Comparison of ENCODE assay signal across 8 mouse cellular contexts in the genomic region with DNA sequence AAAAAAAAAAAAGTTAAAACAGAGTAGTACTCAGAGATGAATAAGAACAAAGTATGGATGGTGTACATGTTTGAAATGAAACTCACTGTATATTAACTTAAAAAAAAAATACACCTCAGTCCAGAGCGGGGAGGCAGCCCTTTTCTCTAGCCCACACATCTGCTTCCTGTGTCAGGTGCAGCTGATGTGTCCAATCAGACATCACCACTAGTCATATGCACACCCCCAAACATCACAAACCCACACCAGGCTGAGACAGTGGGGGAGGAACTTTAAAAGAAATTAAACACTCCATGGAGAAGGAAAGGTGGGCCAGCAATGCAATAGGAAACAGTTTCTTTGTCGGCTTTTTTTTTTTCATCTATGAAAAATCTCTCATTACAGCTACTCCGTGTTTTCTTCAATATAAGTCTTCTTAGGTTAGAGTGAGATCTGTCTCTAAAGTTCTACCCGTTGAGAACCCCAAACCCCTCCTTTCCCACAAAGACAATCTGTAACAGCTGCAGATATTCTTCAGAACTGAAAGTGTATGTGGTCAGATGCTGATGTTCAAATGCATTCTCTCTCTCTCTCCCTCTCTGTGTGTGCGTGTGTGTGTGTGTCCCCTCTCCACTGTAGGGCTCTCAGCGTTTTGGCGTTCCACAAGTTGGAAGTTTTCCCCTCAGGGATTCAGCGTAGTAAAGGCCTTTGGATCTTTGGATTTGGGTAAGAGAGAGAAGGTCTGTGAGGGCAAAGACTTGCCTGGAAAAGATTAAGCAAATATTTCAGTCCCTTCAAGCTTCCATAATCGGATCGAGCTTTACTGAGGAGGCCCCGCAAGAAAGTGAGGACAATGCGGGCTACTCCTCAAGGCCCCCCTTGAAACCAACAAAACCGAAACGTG. TPM values are rescaled to one million over a fixed set of nuclear protein-coding genes. Genes with fewer than 3 reads are reported as not detected.
DNase-seq lines count a peak whose midpoint lies in the region; ATAC-seq and TF ChIP-seq lines count a peak whose summit lies in the region.

No protein-coding gene starts in this region.

- H3K4me1 ChIP-seq in heart, embryonic 13.5 days: peaks cover 29% of the 10 kb centered on the region
- H3K4me1 ChIP-seq in E14TG2a.4 (replicated peaks; ENCODE audit: low read depth, low read length): peaks cover 32% of the 10 kb centered on the region
- peaks cover 21% of the 10 kb centered on the region for H3K4me1 ChIP-seq in forebrain, embryonic 15.5 days
- peaks cover 12% of the 10 kb centered on the region for H3K4me1 ChIP-seq in liver, embryonic 16.5 days (ENCODE audit: control insufficient read depth, low read depth, low read length)

- 18% methylated on average over 14 of the region's 14 CpGs for WGBS in heart, embryonic 13.5 days
- WGBS in forebrain, embryonic 15.5 days: 21% methylated on average over 14 of the region's 14 CpGs
- WGBS in liver, embryonic 16.5 days (ENCODE audit: insufficient replicate concordance): 12% methylated on average over 14 of the region's 14 CpGs

- no peaks in the 10 kb centered on the region for H3K27me3 ChIP-seq in heart, embryonic 13.5 days (replicated peaks)
- no peaks in the 10 kb centered on the region for H3K27me3 ChIP-seq in E14TG2a.4 (ENCODE audit: insufficient read depth, low read length)
- no peaks in the 10 kb centered on the region for H3K27me3 ChIP-seq in forebrain, embryonic 15.5 days
- H3K27me3 ChIP-seq in liver, embryonic 16.5 days (ENCODE audit: control insufficient read depth, insufficient read depth, low read depth, low read length): no peaks in the 10 kb centered on the region

- peaks cover 34% of the 10 kb centered on the region for H3K36me3 ChIP-seq in heart, embryonic 13.5 days
- peaks cover 35% of the 10 kb centered on the region for H3K36me3 ChIP-seq in E14TG2a.4 (ENCODE audit: insufficient read depth, low read length)
- peaks cover 24% of the 10 kb centered on the region for H3K36me3 ChIP-seq in forebrain, embryonic 15.5 days
- no peaks in the 10 kb centered on the region for H3K36me3 ChIP-seq in liver, embryonic 16.5 days (ENCODE audit: control insufficient read depth, insufficient read depth)

- ATAC-seq in heart, embryonic 13.5 days (ENCODE audit: extremely low read depth, insufficient number of reproducible peaks, low FRiP score, low TSS enrichment): no peak
- peak; percentile 4 for ATAC-seq in forebrain, embryonic 15.5 days (replicated peaks)
- ATAC-seq in liver, embryonic 16.5 days (ENCODE audit: low read depth): no peak

- peak overlapping the region; percentile 90 for H3K9ac ChIP-seq in heart, embryonic 13.5 days
- H3K9ac ChIP-seq in forebrain, embryonic 15.5 days (replicated peaks): peak overlapping the region; percentile 68
- peak overlapping the region; percentile 82 for H3K9ac ChIP-seq in liver, embryonic 16.5 days (ENCODE audit: low read depth, low read length)

- TF ChIP-seq CTCF in E14TG2a.4 (conservative IDR thresholded peaks at IDR 0.05; ENCODE audit: low read length): no peak

- peak overlapping the region; percentile 65 for H3K27ac ChIP-seq in heart, embryonic 13.5 days (replicated peaks)
- H3K27ac ChIP-seq in forebrain, embryonic 15.5 days (replicated peaks): peak overlapping the region; percentile 31; the same call in 1 of the 2 replicates
- peak overlapping the region; percentile 57; the same call in 1 of the 2 replicates for H3K27ac ChIP-seq in liver, embryonic 16.5 days (ENCODE audit: low read length)

- no peaks in the 10 kb centered on the region for H3K9me3 ChIP-seq in heart, embryonic 13.5 days
- H3K9me3 ChIP-seq in E14TG2a.4 (ENCODE audit: low read length): no peaks in the 10 kb centered on the region
- no peaks in the 10 kb centered on the region for H3K9me3 ChIP-seq in forebrain, embryonic 15.5 days
- H3K9me3 ChIP-seq in liver, embryonic 16.5 days (replicated peaks; ENCODE audit: control insufficient read depth, low read length): no peaks in the 10 kb centered on the region

- peak overlapping the region; percentile 81 for H3K4me3 ChIP-seq in heart, embryonic 13.5 days
- peak overlapping the region; percentile 86 for H3K4me3 ChIP-seq in E14TG2a.4 (replicated peaks; ENCODE audit: low read length)
- peak overlapping the region; percentile 85 for H3K4me3 ChIP-seq in forebrain, embryonic 15.5 days
- H3K4me3 ChIP-seq in liver, embryonic 16.5 days (ENCODE audit: low read depth, low read length): peak overlapping the region; percentile 85

- peak overlapping the region; percentile 87 for H3K4me2 ChIP-seq in heart, embryonic 13.5 days
- H3K4me2 ChIP-seq in forebrain, embryonic 15.5 days (replicated peaks): peak overlapping the region; percentile 56
- peak overlapping the region; percentile 81 for H3K4me2 ChIP-seq in liver, embryonic 16.5 days (ENCODE audit: low read depth, low read length)

- no peak for DNase-seq in heart, adult 11 months
- DNase-seq in thymus, postnatal 14 days: peak; percentile 44
- DNase-seq in ovary, postnatal 36 days (ENCODE audit: low spot score): no peak
- no peak for DNase-seq in kidney, adult 11 months

RNA-seq across cellular contexts. Expression of a gene that starts 0.7 kb away (rescaled TPM):
- 50.8 and 54.6 TPM in 2 replicates for polyA plus RNA-seq in heart, embryonic 13.5 days (2015; fragmentation: Nextera tagmentation; extraction: Ambion mirVana)
- 72.1 and 74.5 TPM in 2 replicates for polyA plus RNA-seq in forebrain, embryonic 15.5 days (2015; fragmentation: Nextera tagmentation; extraction: Ambion mirVana)
- 17.9 and 18.2 TPM in 2 replicates for polyA plus RNA-seq in liver, embryonic 16.5 days (2015; fragmentation: Nextera tagmentation; extraction: Ambion mirVana)

RNA-seq across cellular contexts. Expression of a gene that starts 49.1 kb away (rescaled TPM):
- polyA plus RNA-seq in heart, embryonic 13.5 days (2015; fragmentation: Nextera tagmentation; extraction: Ambion mirVana): 72.3 and 73.9 TPM in 2 replicates
- polyA plus RNA-seq in forebrain, embryonic 15.5 days (2015; fragmentation: Nextera tagmentation; extraction: Ambion mirVana): 56.8 and 62.4 TPM in 2 replicates
- 25.6 and 26.0 TPM in 2 replicates for polyA plus RNA-seq in liver, embryonic 16.5 days (2015; fragmentation: Nextera tagmentation; extraction: Ambion mirVana)
